Mouse (Mus musculus): Measurements from ENCODE around the gene Ppp1r1a. TPM values are rescaled to one million over a fixed set of nuclear protein-coding genes. Genes with fewer than 3 reads are reported as not detected.

The Ppp1r1a gene
- polyA plus RNA-seq, 1 experiment from 2014 or later, result 3.5 TPM

DNA sequence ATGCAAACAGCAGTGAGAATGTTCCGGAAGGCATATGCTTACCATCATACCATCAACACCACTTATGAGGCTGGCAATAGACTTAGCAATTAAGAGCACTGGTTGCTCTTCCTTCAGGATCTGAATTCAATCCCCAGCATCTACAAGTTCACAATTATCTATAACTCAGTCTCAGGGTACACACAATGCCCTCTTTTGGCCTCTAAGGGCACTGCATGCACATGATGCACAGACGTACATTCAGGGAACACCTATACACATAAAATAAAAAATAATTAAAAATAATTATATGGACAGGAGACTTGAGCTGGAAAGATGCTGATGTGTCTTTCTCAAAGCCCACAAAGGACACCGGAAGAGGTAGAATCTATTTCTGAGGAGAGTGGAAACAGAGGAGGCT lies 10.2 kb upstream of the Ppp1r1a start:
- no peaks in the 10 kb centered on the region for H3K4me1 ChIP-seq (ENCODE audit: insufficient read depth)
- H3K4me3 ChIP-seq (ENCODE audit: low read depth, low read length), result no peak overlapping the region
- H3K4me2 ChIP-seq (ENCODE audit: low read depth, low read length), result no peak overlapping the region
- H3K9ac ChIP-seq (replicated peaks), result no peak overlapping the region
- TF ChIP-seq EP300 (IDR thresholded peaks at IDR 0.05; ENCODE audit: low read depth) (no peak), CTCF (IDR thresholded peaks at IDR 0.05; ENCODE audit: low read depth) (0 out of 2 replicates have a peak, but pooled peaks have one; percentile 15)
- ATAC-seq (no peak), DNase-seq (no peak)
- H3K9me3 ChIP-seq (ENCODE audit: low read length), result no peaks in the 10 kb centered on the region
- no peak overlapping the region for H3K27ac ChIP-seq (ENCODE audit: low read depth)
- no peaks in the 10 kb centered on the region; the same call in 1 of the 2 replicates for H3K27me3 ChIP-seq (ENCODE audit: insufficient read depth, low read length)
- H3K36me3 ChIP-seq (replicated peaks; ENCODE audit: insufficient read depth, low read length), result no peaks in the 10 kb centered on the region
- WGBS (ENCODE audit: insufficient replicate concordance), result 73% methylated on average over 3 of the region's 3 CpGs

DNA sequence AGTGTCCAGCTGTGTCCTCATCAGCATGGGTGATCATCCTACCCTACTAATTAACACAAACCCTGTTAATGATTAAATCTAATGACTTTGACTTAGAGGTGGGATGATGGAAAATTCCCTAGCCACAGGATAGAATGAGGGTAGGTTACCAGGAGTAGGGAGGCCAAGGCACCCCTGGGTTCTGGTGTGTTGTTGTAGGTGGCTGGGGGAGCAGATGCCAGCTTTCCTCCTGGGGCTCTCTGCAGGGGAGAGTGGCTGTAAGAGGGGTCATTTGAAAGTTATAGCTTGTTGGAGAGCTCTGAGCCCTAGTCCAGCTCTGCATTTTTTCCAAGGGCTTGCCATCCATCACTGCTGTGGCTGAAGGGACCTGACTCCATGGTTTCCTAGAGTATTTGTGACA lies 4.7 kb upstream of the Ppp1r1a start:
- Histone ChIP-seq H3K27ac (ENCODE audit: low read depth) (no peak overlapping the region), H3K36me3 (replicated peaks; ENCODE audit: insufficient read depth, low read length) (no peaks in the 10 kb centered on the region), H3K4me1 (ENCODE audit: insufficient read depth) (no peaks in the 10 kb centered on the region), H3K27me3 (ENCODE audit: insufficient read depth, low read length) (peaks cover 12% of the 10 kb centered on the region), H3K4me2 (ENCODE audit: low read depth, low read length) (no peak overlapping the region), H3K4me3 (ENCODE audit: low read depth, low read length) (no peak overlapping the region), H3K9ac (replicated peaks) (no peak overlapping the region), H3K9me3 (ENCODE audit: low read length) (no peaks in the 10 kb centered on the region)
- DNase-seq, result no peak
- TF ChIP-seq CTCF (IDR thresholded peaks at IDR 0.05; ENCODE audit: low read depth), result no peak
- TF ChIP-seq EP300 (IDR thresholded peaks at IDR 0.05; ENCODE audit: low read depth), result no peak
- no peak for ATAC-seq

DNA sequence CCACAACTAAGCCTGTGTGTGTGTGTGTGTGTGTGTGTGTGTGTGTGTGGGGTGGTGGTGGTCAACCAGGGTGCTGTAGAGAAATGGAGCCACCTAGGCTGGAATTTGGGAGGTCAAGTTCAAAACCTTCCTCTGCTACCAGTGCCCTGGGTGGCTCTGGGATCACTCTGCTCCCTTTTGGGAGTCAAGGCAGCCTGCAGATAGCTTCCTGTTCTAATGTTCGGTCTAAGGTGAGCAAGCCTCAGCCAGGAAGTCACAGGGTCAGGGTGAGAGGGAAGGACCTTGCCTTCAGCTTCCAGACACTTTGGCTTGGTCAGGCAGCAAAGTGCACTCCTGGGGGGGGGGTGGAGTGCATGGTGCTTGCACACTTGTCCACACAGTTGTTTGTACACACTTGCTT lies 2.8 kb upstream of the Ppp1r1a start:
- H3K27ac ChIP-seq (ENCODE audit: low read depth), result no peak overlapping the region
- no peaks in the 10 kb centered on the region for H3K4me1 ChIP-seq (ENCODE audit: insufficient read depth)
- no peak for ATAC-seq
- H3K4me2 ChIP-seq (ENCODE audit: low read depth, low read length), result no peak overlapping the region
- no peaks in the 10 kb centered on the region for H3K9me3 ChIP-seq (ENCODE audit: low read length)
- peaks cover 21% of the 10 kb centered on the region for H3K27me3 ChIP-seq (ENCODE audit: insufficient read depth, low read length)
- no peak overlapping the region for H3K4me3 ChIP-seq (ENCODE audit: low read depth, low read length)
- 46% methylated on average over 1 of the region's 1 CpGs for WGBS (ENCODE audit: insufficient replicate concordance)
- H3K9ac ChIP-seq (replicated peaks), result no peak overlapping the region
- H3K36me3 ChIP-seq (replicated peaks; ENCODE audit: insufficient read depth, low read length), result no peaks in the 10 kb centered on the region
- TF ChIP-seq EP300 (IDR thresholded peaks at IDR 0.05; ENCODE audit: low read depth) (no peak), CTCF (IDR thresholded peaks at IDR 0.05; ENCODE audit: low read depth) (no peak)
- no peak for DNase-seq

DNA sequence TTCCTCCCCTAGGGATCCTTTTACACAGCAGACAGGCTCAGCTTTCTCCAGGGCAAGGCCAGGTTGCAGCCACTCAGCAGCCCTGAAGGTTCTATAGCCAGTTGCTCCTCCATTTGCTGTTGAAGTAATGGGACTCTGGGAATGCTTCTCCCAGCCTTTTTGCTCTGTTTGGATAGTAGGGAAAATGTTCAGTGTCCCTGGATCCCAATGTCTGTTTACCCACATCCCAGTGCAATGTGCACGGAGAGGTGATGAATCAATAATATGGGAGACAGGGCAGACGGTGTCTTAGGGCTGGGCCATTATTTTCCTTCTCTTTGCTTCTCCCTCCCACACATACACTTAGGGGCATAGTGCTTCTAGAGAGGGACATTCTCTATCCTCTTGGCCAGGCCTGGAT lies 1.5 kb upstream of the Ppp1r1a start:
- TF ChIP-seq CTCF (IDR thresholded peaks at IDR 0.05; ENCODE audit: low read depth), result no peak
- no peak for TF ChIP-seq EP300 (IDR thresholded peaks at IDR 0.05; ENCODE audit: low read depth)
- no peak overlapping the region for H3K9ac ChIP-seq (replicated peaks)
- H3K27ac ChIP-seq (ENCODE audit: low read depth), result peak overlapping the region; percentile 34; the same call in 1 of the 2 replicates
- ATAC-seq (peak; percentile 52; the same call in 1 of the 2 replicates), DNase-seq (peak; percentile 10)
- 59% methylated on average over 2 of the region's 2 CpGs for WGBS (ENCODE audit: insufficient replicate concordance)
- no peak overlapping the region for H3K4me3 ChIP-seq (ENCODE audit: low read depth, low read length)
- H3K27me3 ChIP-seq (ENCODE audit: insufficient read depth, low read length), result peaks cover 24% of the 10 kb centered on the region
- no peaks in the 10 kb centered on the region for H3K36me3 ChIP-seq (replicated peaks; ENCODE audit: insufficient read depth, low read length)
- no peak overlapping the region for H3K4me2 ChIP-seq (ENCODE audit: low read depth, low read length)
- no peaks in the 10 kb centered on the region for H3K9me3 ChIP-seq (ENCODE audit: low read length)
- H3K4me1 ChIP-seq (ENCODE audit: insufficient read depth), result no peaks in the 10 kb centered on the region

DNA sequence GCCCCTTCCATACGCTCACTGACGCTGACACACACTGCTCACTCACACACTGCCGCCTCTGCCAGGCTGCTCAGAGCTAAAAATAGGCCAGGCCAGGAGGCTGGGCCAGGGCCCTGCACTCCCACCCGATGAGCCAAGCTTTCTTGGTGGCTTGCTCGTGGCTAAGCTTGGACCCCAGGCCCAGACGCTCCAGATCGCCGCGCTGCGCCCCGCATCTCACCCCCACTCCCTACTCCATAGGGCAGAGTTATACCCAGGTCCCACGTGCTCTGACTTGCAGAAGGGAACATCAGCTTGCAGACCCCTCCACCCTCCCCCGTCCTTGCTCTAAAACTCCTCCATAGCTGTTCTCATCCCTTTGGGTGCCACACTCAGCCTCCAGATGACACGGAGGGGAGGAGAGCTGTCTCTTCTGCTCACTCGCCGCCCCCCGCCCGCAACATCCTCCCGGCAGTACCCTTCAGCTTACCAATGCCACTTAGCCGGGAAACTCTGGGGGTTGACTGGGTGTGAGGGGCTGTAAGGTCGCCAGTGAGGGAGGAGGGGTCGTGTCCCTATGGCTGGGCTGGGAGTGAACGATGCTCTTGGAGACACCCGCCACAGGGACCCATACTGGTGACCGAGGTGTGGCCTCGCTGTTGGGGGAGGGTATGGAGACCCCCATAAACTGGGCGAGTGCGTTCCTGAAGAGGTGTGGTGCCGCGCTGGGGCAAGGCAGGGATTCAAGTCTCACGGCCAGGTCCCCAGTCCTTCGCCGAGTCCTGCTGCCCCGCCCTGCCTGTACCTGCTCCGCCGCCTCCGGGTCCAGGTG lies 587 bp downstream of the Ppp1r1a start:
- ATAC-seq (no peak), DNase-seq (peak; percentile 12)
- TF ChIP-seq EP300 (IDR thresholded peaks at IDR 0.05; ENCODE audit: low read depth) (no peak), CTCF (IDR thresholded peaks at IDR 0.05; ENCODE audit: low read depth) (no peak)
- Histone ChIP-seq H3K9me3 (ENCODE audit: low read length) (no peaks in the 10 kb centered on the region), H3K27me3 (ENCODE audit: insufficient read depth, low read length) (peaks cover 24% of the 10 kb centered on the region), H3K27ac (ENCODE audit: low read depth) (no peak overlapping the region), H3K9ac (replicated peaks) (no peak overlapping the region; the same call in 1 of the 2 replicates), H3K4me2 (ENCODE audit: low read depth, low read length) (peak overlapping the region; percentile 60), H3K36me3 (replicated peaks; ENCODE audit: insufficient read depth, low read length) (no peaks in the 10 kb centered on the region), H3K4me1 (ENCODE audit: insufficient read depth) (no peaks in the 10 kb centered on the region), H3K4me3 (ENCODE audit: low read depth, low read length) (peak overlapping the region; percentile 32)
- 2% methylated on average over 37 of the region's 37 CpGs for WGBS (ENCODE audit: insufficient replicate concordance)

DNA sequence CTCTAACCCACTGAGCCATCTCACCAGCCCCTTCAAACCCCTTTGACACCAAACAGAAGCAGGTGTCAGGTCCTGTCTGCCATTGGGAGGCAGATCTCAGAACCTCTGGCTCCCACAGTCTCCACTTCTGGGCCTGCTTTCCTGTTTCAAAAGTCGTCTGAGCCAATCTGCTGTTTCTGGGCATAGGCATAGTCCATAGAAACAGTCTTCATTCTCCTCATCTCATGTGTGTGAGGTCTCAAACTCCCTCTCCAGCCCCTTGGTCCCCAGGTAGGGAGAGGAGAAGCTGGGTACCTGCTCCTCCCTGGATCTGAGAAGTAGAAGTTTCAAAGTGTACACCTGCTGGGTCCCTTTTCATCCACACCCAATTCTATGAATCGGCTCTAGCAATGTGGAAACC lies 1.3 kb downstream of the Ppp1r1a start:
- Histone ChIP-seq H3K4me3 (ENCODE audit: low read depth, low read length) (no peak overlapping the region), H3K4me1 (ENCODE audit: insufficient read depth) (no peaks in the 10 kb centered on the region), H3K27me3 (ENCODE audit: insufficient read depth, low read length) (peaks cover 24% of the 10 kb centered on the region), H3K4me2 (ENCODE audit: low read depth, low read length) (no peak overlapping the region), H3K36me3 (replicated peaks; ENCODE audit: insufficient read depth, low read length) (no peaks in the 10 kb centered on the region), H3K9me3 (ENCODE audit: low read length) (no peaks in the 10 kb centered on the region), H3K27ac (ENCODE audit: low read depth) (no peak overlapping the region), H3K9ac (replicated peaks) (no peak overlapping the region)
- 24% methylated on average over 2 of the region's 2 CpGs for WGBS (ENCODE audit: insufficient replicate concordance)
- no peak for ATAC-seq
- DNase-seq, result peak; percentile 8
- TF ChIP-seq CTCF (IDR thresholded peaks at IDR 0.05; ENCODE audit: low read depth) (no peak), EP300 (IDR thresholded peaks at IDR 0.05; ENCODE audit: low read depth) (no peak)

All from liver, postnatal 0 days (tissue).